8 mouse cellular contexts compared by ENCODE assay signal in genomic region chr11:51636323-51636684, GRCm38 (mm10). TPM values are rescaled to one million over a fixed set of nuclear protein-coding genes. Genes with fewer than 3 reads are reported as not detected.
A peak's percentile ranks its signal among the peaks of the same experiment; 100 is the strongest.
DNase-seq lines count a peak whose midpoint lies in the region; ATAC-seq lines count a peak whose summit lies in the region.

No protein-coding gene starts in this region.

- peak; percentile 52 for DNase-seq in gastrocnemius, adult 18-20 months (ENCODE audit: low spot score)
- DNase-seq in gastrocnemius, adult 8-10 months (ENCODE audit: low spot score in 2 of 2) = no peak
- DNase-seq in c-Kit-positive CD71-positive TER-119-positive erythroid progenitor cells, embryonic 14.5 days (ENCODE audit: low spot score) = peak; percentile 75
- peak; percentile 80 for DNase-seq in forebrain, embryonic 11.5 days (ENCODE audit: low spot score)
- DNase-seq in liver = peak; percentile 79

- H3K9me3 ChIP-seq in forebrain, embryonic 11.5 days (ENCODE audit: control insufficient read depth, low read length) = no peaks in the 10 kb centered on the region
- H3K9me3 ChIP-seq in hindbrain, embryonic 16.5 days (ENCODE audit: control insufficient read depth, low read length) = no peaks in the 10 kb centered on the region
- no peaks in the 10 kb centered on the region for H3K9me3 ChIP-seq in midbrain, embryonic 16.5 days (replicated peaks; ENCODE audit: control insufficient read depth, low read length, poor library complexity, severe bottlenecking)
- no peaks in the 10 kb centered on the region for H3K9me3 ChIP-seq in stomach, embryonic 14.5 days (ENCODE audit: control insufficient read depth, low read depth, low read length)

- no peaks in the 10 kb centered on the region for H3K36me3 ChIP-seq in forebrain, embryonic 11.5 days (ENCODE audit: control insufficient read depth, insufficient read depth, low read length)
- H3K36me3 ChIP-seq in hindbrain, embryonic 16.5 days (ENCODE audit: control insufficient read depth, insufficient read depth, low read length) = no peaks in the 10 kb centered on the region
- H3K36me3 ChIP-seq in midbrain, embryonic 16.5 days (ENCODE audit: control insufficient read depth, insufficient read depth, low read length) = no peaks in the 10 kb centered on the region
- H3K36me3 ChIP-seq in stomach, embryonic 14.5 days (ENCODE audit: control insufficient read depth, insufficient read depth, low read length) = no peaks in the 10 kb centered on the region

- peak overlapping the region; percentile 78 for H3K4me2 ChIP-seq in forebrain, embryonic 11.5 days (ENCODE audit: low read depth, low read length, severe bottlenecking)
- peak overlapping the region; percentile 56 for H3K4me2 ChIP-seq in hindbrain, embryonic 16.5 days (ENCODE audit: low read length)
- H3K4me2 ChIP-seq in midbrain, embryonic 16.5 days (ENCODE audit: low read length) = peak overlapping the region; percentile 78
- H3K4me2 ChIP-seq in stomach, embryonic 14.5 days (replicated peaks; ENCODE audit: low read depth, low read length) = peak overlapping the region; percentile 76

- peak; percentile 43; the same call in 1 of the 2 replicates for ATAC-seq in forebrain, embryonic 11.5 days (replicated peaks; ENCODE audit: low FRiP score)
- peak; percentile 25; the same call in 1 of the 2 replicates for ATAC-seq in hindbrain, embryonic 16.5 days
- peak; percentile 55 for ATAC-seq in midbrain, embryonic 16.5 days
- ATAC-seq in stomach, embryonic 14.5 days (ENCODE audit: insufficient number of reproducible peaks, insufficient read depth, low FRiP score, low read depth) = peak; percentile 44; the same call in 1 of the 2 replicates

- peak overlapping the region; percentile 72 for H3K4me3 ChIP-seq in forebrain, embryonic 11.5 days (ENCODE audit: low read depth, low read length)
- peak overlapping the region; percentile 93 for H3K4me3 ChIP-seq in hindbrain, embryonic 16.5 days (ENCODE audit: low read length)
- peak overlapping the region; percentile 75 for H3K4me3 ChIP-seq in midbrain, embryonic 16.5 days (ENCODE audit: low read depth, low read length)
- peak overlapping the region; percentile 72 for H3K4me3 ChIP-seq in stomach, embryonic 14.5 days (ENCODE audit: low read depth, low read length)

- peaks cover 6% of the 10 kb centered on the region; the same call in 1 of the 2 replicates for H3K4me1 ChIP-seq in forebrain, embryonic 11.5 days (replicated peaks; ENCODE audit: control insufficient read depth, insufficient read depth, low read length)
- peaks cover 17% of the 10 kb centered on the region for H3K4me1 ChIP-seq in hindbrain, embryonic 16.5 days (ENCODE audit: control insufficient read depth, insufficient read depth, low read depth, low read length)
- peaks cover 15% of the 10 kb centered on the region for H3K4me1 ChIP-seq in midbrain, embryonic 16.5 days (ENCODE audit: control insufficient read depth, insufficient read depth, low read length)
- peaks cover 10% of the 10 kb centered on the region; the same call in 1 of the 2 replicates for H3K4me1 ChIP-seq in stomach, embryonic 14.5 days (ENCODE audit: control insufficient read depth, insufficient read depth, low read length)

- WGBS in forebrain, embryonic 11.5 days = 6% methylated on average over 6 of the region's 6 CpGs
- WGBS in hindbrain, embryonic 16.5 days = 6% methylated on average over 6 of the region's 6 CpGs
- 2% methylated on average over 6 of the region's 6 CpGs for WGBS in midbrain, embryonic 16.5 days
- WGBS in stomach, embryonic 14.5 days = 3% methylated on average over 6 of the region's 6 CpGs

- H3K27me3 ChIP-seq in forebrain, embryonic 11.5 days (ENCODE audit: control insufficient read depth, insufficient read depth, low read length) = no peaks in the 10 kb centered on the region
- H3K27me3 ChIP-seq in hindbrain, embryonic 16.5 days (replicated peaks; ENCODE audit: control insufficient read depth, insufficient read depth, low read length) = no peaks in the 10 kb centered on the region
- H3K27me3 ChIP-seq in midbrain, embryonic 16.5 days (ENCODE audit: control insufficient read depth, insufficient read depth, low read depth, low read length) = no peaks in the 10 kb centered on the region
- H3K27me3 ChIP-seq in stomach, embryonic 14.5 days (ENCODE audit: control insufficient read depth, insufficient read depth, low read length) = no peaks in the 10 kb centered on the region

- H3K9ac ChIP-seq in forebrain, embryonic 11.5 days (ENCODE audit: low read length) = peak overlapping the region; percentile 76
- peak overlapping the region; percentile 94 for H3K9ac ChIP-seq in hindbrain, embryonic 16.5 days (ENCODE audit: low read depth, low read length)
- H3K9ac ChIP-seq in midbrain, embryonic 16.5 days (ENCODE audit: low read depth, low read length) = peak overlapping the region; percentile 82
- peak overlapping the region; percentile 64 for H3K9ac ChIP-seq in stomach, embryonic 14.5 days (replicated peaks; ENCODE audit: low read depth, low read length)

- peak overlapping the region; percentile 50 for H3K27ac ChIP-seq in forebrain, embryonic 11.5 days (ENCODE audit: low read depth, low read length)
- peak overlapping the region; percentile 83 for H3K27ac ChIP-seq in hindbrain, embryonic 16.5 days (ENCODE audit: low read depth, low read length)
- H3K27ac ChIP-seq in midbrain, embryonic 16.5 days (ENCODE audit: low read length) = peak overlapping the region; percentile 79
- peak overlapping the region; percentile 76; the same call in 1 of the 2 replicates for H3K27ac ChIP-seq in stomach, embryonic 14.5 days (ENCODE audit: low read length)

RNA-seq across cellular contexts. Expression of gene Rmnd5b, which starts 0.6 kb away (rescaled TPM):
- 10 to 100 TPM; 10.7 to 12.7 TPM for total RNA-seq in gastrocnemius, adult 18-20 months (2021)
- 10 to 100 TPM; 10.5 to 13.0 (median 12.3) TPM for total RNA-seq in gastrocnemius, adult 8-10 months (2022)
- polyA plus RNA-seq in forebrain, embryonic 11.5 days (2014; fragmentation: Nextera tagmentation; extraction: Ambion mirVana) = 40.4 and 47.8 TPM in 2 replicates
- 79.8 and 82.2 TPM in 2 replicates for polyA plus RNA-seq in hindbrain, embryonic 16.5 days (2015; fragmentation: Nextera tagmentation; extraction: Ambion mirVana)
- polyA plus RNA-seq in midbrain, embryonic 16.5 days (2015; fragmentation: Nextera tagmentation; extraction: Ambion mirVana) = 80.0 and 82.7 TPM in 2 replicates
- polyA plus RNA-seq in stomach, embryonic 14.5 days (2014; fragmentation: Nextera tagmentation; extraction: Ambion mirVana) = 42.6 and 47.8 TPM in 2 replicates

RNA-seq across cellular contexts. Expression of gene N4bp3, which starts 14.3 kb away (rescaled TPM):
- total RNA-seq in gastrocnemius, adult 18-20 months (2021) = 1 to 10 TPM; 2.0 to 2.6 TPM
- total RNA-seq in gastrocnemius, adult 8-10 months (2022) = 1 to 10 TPM; 2.0 to 3.1 (median 2.5) TPM
- polyA plus RNA-seq in forebrain, embryonic 11.5 days (2014; fragmentation: Nextera tagmentation; extraction: Ambion mirVana) = 11.3 and 11.7 TPM in 2 replicates
- polyA plus RNA-seq in hindbrain, embryonic 16.5 days (2015; fragmentation: Nextera tagmentation; extraction: Ambion mirVana) = 31.1 and 34.1 TPM in 2 replicates
- 19.6 and 22.3 TPM in 2 replicates for polyA plus RNA-seq in midbrain, embryonic 16.5 days (2015; fragmentation: Nextera tagmentation; extraction: Ambion mirVana)
- polyA plus RNA-seq in stomach, embryonic 14.5 days (2014; fragmentation: Nextera tagmentation; extraction: Ambion mirVana) = 12.7 and 13.4 TPM in 2 replicates

RNA-seq across cellular contexts. Expression of gene D930048N14Rik, which starts 14.4 kb away (rescaled TPM):
- under 1 TPM; 0.09 to 0.14 TPM for total RNA-seq in gastrocnemius, adult 18-20 months (2021)
- total RNA-seq in gastrocnemius, adult 8-10 months (2022) = under 1 TPM in 3 of 4 experiments, not detected in 1; 0.15 to 0.19 (median 0.19) TPM
- 0.97 and 1.1 TPM in 2 replicates for polyA plus RNA-seq in forebrain, embryonic 11.5 days (2014; fragmentation: Nextera tagmentation; extraction: Ambion mirVana)
- 1.4 and 1.8 TPM in 2 replicates for polyA plus RNA-seq in hindbrain, embryonic 16.5 days (2015; fragmentation: Nextera tagmentation; extraction: Ambion mirVana)
- 1.2 TPM in 2 replicates for polyA plus RNA-seq in midbrain, embryonic 16.5 days (2015; fragmentation: Nextera tagmentation; extraction: Ambion mirVana)
- 5.2 and 6.3 TPM in 2 replicates for polyA plus RNA-seq in stomach, embryonic 14.5 days (2014; fragmentation: Nextera tagmentation; extraction: Ambion mirVana)

RNA-seq across cellular contexts. Expression of gene Nhp2, which starts 16.8 kb away (rescaled TPM):
- 10 to 100 TPM; 24.2 to 28.1 TPM for total RNA-seq in gastrocnemius, adult 18-20 months (2021)
- total RNA-seq in gastrocnemius, adult 8-10 months (2022) = 10 to 100 TPM; 23.0 to 28.1 (median 25.8) TPM
- polyA plus RNA-seq in forebrain, embryonic 11.5 days (2014; fragmentation: Nextera tagmentation; extraction: Ambion mirVana) = 154 and 165 TPM in 2 replicates
- 98.4 and 103 TPM in 2 replicates for polyA plus RNA-seq in hindbrain, embryonic 16.5 days (2015; fragmentation: Nextera tagmentation; extraction: Ambion mirVana)
- 83.7 and 85.9 TPM in 2 replicates for polyA plus RNA-seq in midbrain, embryonic 16.5 days (2015; fragmentation: Nextera tagmentation; extraction: Ambion mirVana)
- 159 and 174 TPM in 2 replicates for polyA plus RNA-seq in stomach, embryonic 14.5 days (2014; fragmentation: Nextera tagmentation; extraction: Ambion mirVana)

RNA-seq across cellular contexts. Expression of gene Hnrnpab, which starts 29.7 kb away (rescaled TPM):
- 100 to 1,000 TPM; 103 to 109 TPM for total RNA-seq in gastrocnemius, adult 18-20 months (2021)
- total RNA-seq in gastrocnemius, adult 8-10 months (2022) = 100 to 1,000 TPM in 2 of 4 experiments, 10 to 100 TPM in 2; 91.0 to 116 (median 101) TPM
- 830 and 925 TPM in 2 replicates for polyA plus RNA-seq in forebrain, embryonic 11.5 days (2014; fragmentation: Nextera tagmentation; extraction: Ambion mirVana)
- polyA plus RNA-seq in hindbrain, embryonic 16.5 days (2015; fragmentation: Nextera tagmentation; extraction: Ambion mirVana) = 221 and 253 TPM in 2 replicates
- 273 and 303 TPM in 2 replicates for polyA plus RNA-seq in midbrain, embryonic 16.5 days (2015; fragmentation: Nextera tagmentation; extraction: Ambion mirVana)
- 474 and 532 TPM in 2 replicates for polyA plus RNA-seq in stomach, embryonic 14.5 days (2014; fragmentation: Nextera tagmentation; extraction: Ambion mirVana)

Comparison
In these comparisons a context has a peak if more than half of its experiments do, and no peak if none do; other contexts are left out.
1. DNase-seq: peak in gastrocnemius, adult 18-20 months (single experiment), c-Kit-positive CD71-positive TER-119-positive erythroid progenitor cells, embryonic 14.5 days (single experiment), forebrain, embryonic 11.5 days (single experiment) and liver (single experiment); none in gastrocnemius, adult 8-10 months (0 of 2).
2. Peak in every context shown above with its lines, with median percentiles within 50 percentile points of each other: ATAC-seq, H3K27ac ChIP-seq, H3K4me2 ChIP-seq, H3K4me3 ChIP-seq and H3K9ac ChIP-seq.